Mouse (Mus musculus) liver, adult 10 weeks (tissue): ENCODE measurements around the gene Ermap. TPM values are rescaled to one million over a fixed set of nuclear protein-coding genes. Genes with fewer than 3 reads are reported as not detected.

ENCODE experiments used
- polyA plus RNA-seq: library from polyadenylated mRNA; stranded (reverse); fragments of 350-450 nt; fragmentation: Illumina TruSeq; extraction: RNeasy Lipid Tissue Mini Kit (QIAGEN cat#74804); gene quantifications from one replicate; pipeline ENCODE4 v1.2.3, GENCODE M21; 2014; ENCODE audit warnings: low read depth, low replicate concordance

The Ermap gene
- polyA plus RNA-seq: not detected

DNA sequence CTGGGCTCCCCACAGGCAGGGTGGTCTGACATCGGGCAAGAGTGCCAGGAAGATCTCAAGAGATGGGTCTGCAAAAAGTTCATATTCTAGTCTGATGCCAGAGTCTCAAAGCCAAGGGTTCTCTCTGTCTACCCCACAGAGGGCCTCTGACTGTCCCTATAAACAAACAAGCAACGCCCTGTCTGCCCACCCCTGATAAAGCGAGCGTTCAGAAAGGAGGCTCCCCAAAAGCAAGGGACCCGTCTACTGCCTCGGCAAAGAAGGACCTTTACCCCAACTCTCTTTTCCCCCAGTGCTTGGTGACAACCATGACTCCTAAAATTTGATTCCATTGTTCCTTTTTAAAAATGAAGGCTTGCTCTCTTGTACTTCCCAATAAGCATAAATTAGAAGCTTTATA, at the start of gene Ermap:
TSS of gene Ermap (minus strand) at position 148 of the 400 bp plus-strand sequence.

DNA sequence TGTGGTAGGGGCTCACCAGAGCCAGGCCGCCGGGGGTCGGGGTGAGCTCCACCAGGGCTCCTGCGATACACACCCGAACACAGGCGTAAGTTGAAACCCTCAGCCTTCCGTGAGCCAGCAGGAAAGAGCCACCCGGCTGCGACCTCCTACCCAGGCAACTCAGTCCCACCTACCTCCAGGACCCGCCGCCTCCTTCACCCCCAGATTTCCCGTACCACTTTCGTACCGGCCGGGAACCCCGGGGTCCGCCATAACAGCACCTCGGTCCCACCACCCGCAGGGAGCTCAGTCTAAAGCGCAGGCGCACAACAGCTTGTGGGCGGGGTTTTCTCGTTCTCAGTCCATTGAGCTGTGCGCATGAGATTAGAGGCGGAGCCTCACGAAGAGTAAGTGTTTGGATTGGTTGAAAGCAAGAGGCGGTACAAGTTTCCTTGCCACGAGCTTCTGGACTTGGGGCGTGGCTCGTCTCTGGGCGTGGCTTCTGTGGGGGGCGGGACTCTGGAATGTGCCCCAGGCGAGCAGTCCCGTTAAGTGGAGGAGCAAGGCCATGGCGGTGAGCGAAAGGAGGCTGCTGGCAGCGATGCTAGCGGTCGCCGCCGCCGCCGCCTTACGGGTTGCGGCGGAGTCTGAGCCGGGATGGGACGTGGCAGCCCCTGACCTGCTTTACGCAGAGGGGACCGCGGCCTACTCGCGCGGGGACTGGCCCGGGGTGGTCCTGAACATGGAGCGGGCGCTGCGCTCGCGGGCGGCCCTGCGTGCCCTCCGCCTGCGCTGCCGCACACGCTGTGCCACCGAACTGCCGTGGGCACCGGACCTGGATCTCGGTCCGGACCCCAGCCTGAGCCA, 42.8 kb upstream of the Ermap start, which contains the start of the genes AU022252 and P3h1:
TSS of gene AU022252 (minus strand) at position 303 of the 846 bp plus-strand sequence.
TSS of gene P3h1 (plus strand) at position 506 of the 846 bp plus-strand sequence.

GRCm38 (mm10) chr4:119218169-119218568, 28.4 kb upstream of the Ermap start, which contains the start of gene Tmem269:
Gene Tmem269, minus strand, starts transcription at chr4:119218217.

GRCm38 (mm10) chr4:119194909-119195581, 5.2 kb upstream of the Ermap start, which contains the start of gene Svbp:
Gene Svbp, plus strand, starts transcription at chr4:119195306.

DNA sequence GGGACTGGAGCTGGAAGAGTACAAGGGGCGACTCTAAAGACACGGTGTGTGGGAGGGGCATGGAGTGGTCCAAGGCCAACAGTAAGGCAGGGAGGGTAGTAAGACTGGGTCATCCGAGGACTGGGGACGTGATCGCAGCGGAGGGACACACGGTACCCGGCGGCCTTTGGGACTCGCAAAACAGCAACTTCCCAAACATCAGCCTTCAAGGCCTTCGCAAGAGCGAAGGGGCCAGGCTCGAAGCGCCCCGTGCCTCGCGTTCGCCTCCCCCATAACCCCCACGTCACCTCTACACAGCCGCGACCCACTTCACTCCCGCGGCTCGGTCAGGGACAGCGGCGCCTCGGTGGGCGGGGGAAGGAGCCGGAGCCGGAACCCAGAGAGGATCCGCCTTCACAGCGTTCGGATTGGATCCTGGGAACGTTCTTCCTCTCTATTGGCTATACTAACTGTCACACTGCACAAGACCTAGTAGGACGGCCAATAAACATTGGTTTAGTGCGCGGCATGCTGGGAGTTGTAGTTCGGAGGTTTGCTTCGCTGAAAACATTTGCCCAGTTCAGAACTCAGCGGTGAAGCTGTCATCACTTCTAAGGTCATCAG, 15.9 kb downstream of the Ermap start, which contains the start of gene Zfp691:
TSS of gene Zfp691 (minus strand) at position 345 of the 603 bp plus-strand sequence.

Other genes with a start within 250 kb of the Ermap start
- gene Lao1, start 228.4 kb downstream of the Ermap start, polyA plus RNA-seq: not detected
- 1.4 TPM for gene Slc2a1, start 81.3 kb downstream of the Ermap start, polyA plus RNA-seq
- 1.4 TPM for gene Zfp691, start 15.8 kb downstream of the Ermap start, polyA plus RNA-seq
- 5.9 TPM for gene Svbp, start 5.3 kb upstream of the Ermap start, polyA plus RNA-seq
- gene Tmem269, start 28.2 kb upstream of the Ermap start, polyA plus RNA-seq: 0.26 TPM
- 20.6 TPM for gene AU022252, start 42.7 kb upstream of the Ermap start, polyA plus RNA-seq
- 5.8 TPM for gene P3h1, start 42.9 kb upstream of the Ermap start, polyA plus RNA-seq
- gene Cldn19, start 65.4 kb upstream of the Ermap start, polyA plus RNA-seq: not detected
- gene Ybx1, start 104.6 kb upstream of the Ermap start, polyA plus RNA-seq: 189 TPM
- gene Ppih, start 130.5 kb upstream of the Ermap start, polyA plus RNA-seq: 13.6 TPM
- 6.3 TPM for gene Ccdc30, start 225.5 kb upstream of the Ermap start, polyA plus RNA-seq
- gene Ppcs, start 232.4 kb upstream of the Ermap start, polyA plus RNA-seq: 30.9 TPM
- gene Zmynd12, start 232.8 kb upstream of the Ermap start, polyA plus RNA-seq: 0.40 TPM